Mouse (Mus musculus): ENCODE measurements at regions not wholly inside any gene's neighbourhood (a gene's known extent, or its start where the extent isn't known, plus 50 kb on each side); places are given as distances from the start of the nearest gene placed in this dataset.

GRCm38 (mm10) chr15:57547154-57547553, 69.7 kb upstream of the Slc22a22 start:
- no peak for TF ChIP-seq CTCF (IDR thresholded peaks at IDR 0.05; ENCODE audit: low read depth)
- TF ChIP-seq EP300 (IDR thresholded peaks at IDR 0.05; ENCODE audit: low read depth), result no peak
